Mouse (Mus musculus) liver, adult 2 months (tissue): Measurements from ENCODE around the gene Rassf2. TPM values are rescaled to one million over a fixed set of nuclear protein-coding genes. Genes with fewer than 3 reads are reported as not detected.

Experiments
- DNase-seq: peaks from one replicate; pipeline ENCODE4 v3.0.0-alpha.2; 2011; ENCODE audit warnings: low read depth, low spot score; ENCODE audit errors: extremely low read depth
- H3K27ac ChIP-seq: fragments of 200-500 bp; replicated peaks from 2 replicates; pipeline ENCODE4 v1.5.1; 2012; ENCODE audit warnings: low read depth, mild to moderate bottlenecking, control low read depth, inconsistent platforms, low read length; ENCODE audit not compliant: insufficient read depth
- H3K27me3 ChIP-seq: fragments of 200-500 bp; 2 replicates; pipeline ENCODE4 v1.6.1; 2012; ENCODE audit warnings: mild to moderate bottlenecking, moderate library complexity, low read length, inconsistent platforms; ENCODE audit not compliant: control insufficient read depth, insufficient read depth
- H3K36me3 ChIP-seq: fragments of 200-500 bp; 2 replicates; pipeline ENCODE4 v1.6.1; 2012; ENCODE audit warnings: low read length, inconsistent platforms; ENCODE audit not compliant: control insufficient read depth, insufficient read depth
- H3K4me1 ChIP-seq: fragments of 200-500 bp; 2 replicates; pipeline ENCODE4 v1.6.1; 2011; ENCODE audit warnings: low read length; ENCODE audit not compliant: control insufficient read depth, insufficient read depth
- H3K4me3 ChIP-seq: fragments of 200-500 bp; 2 replicates; pipeline ENCODE4 v1.5.1; 2011; ENCODE audit warnings: low read depth, mild to moderate bottlenecking, control low read depth, low read length, moderate library complexity; ENCODE audit not compliant: insufficient read depth
- H3K79me2 ChIP-seq: fragments of 200-500 bp; 2 replicates; pipeline ENCODE4 v1.6.1; 2012; ENCODE audit warnings: inconsistent platforms, mild to moderate bottlenecking, low read length, moderate library complexity; ENCODE audit not compliant: control insufficient read depth, insufficient read depth
- H3K9ac ChIP-seq: fragments of 200-500 bp; 2 replicates; pipeline ENCODE4 v1.6.1; 2012; ENCODE audit warnings: low read depth, mild to moderate bottlenecking, control low read depth, inconsistent platforms, low read length
- CTCF ChIP-seq: fragments of 200-500 bp; IDR thresholded peaks from 2 replicates; pipeline ENCODE4 v1.5.1; 2011; ENCODE audit warnings: low read depth, low read length, control low read depth
- POLR2A ChIP-seq: fragments of 200-500 bp; IDR thresholded peaks from 2 replicates; pipeline ENCODE4 v1.6.1; 2011; ENCODE audit warnings: low read length, control low read depth; ENCODE audit not compliant: insufficient read depth; ENCODE audit errors: extremely low read depth
- WGBS: fragments of 180-500 bp; shearing (Covaris S2); methylation state at CpG from one replicate; pipeline ENCODE4 v1.1.7; 2018; 5-methylcytosine and 5-hydroxymethylcytosine counted together
- polyA plus RNA-seq: library from polyadenylated mRNA; depleted of rRNA; stranded (reverse); fragments of >200 nt; gene quantifications from 2 replicates; pipeline ENCODE4 v1.2.3, GENCODE M21; 2012
- total RNA-seq: library from RNA; depleted of rRNA; stranded (reverse); fragments of >200 nt; gene quantifications from 2 replicates; pipeline ENCODE4 v1.2.3, GENCODE M21; 2014

The Rassf2 gene
- total and polyA plus RNA-seq, 2 experiments: 0.84 to 1.3 TPM

DNA sequence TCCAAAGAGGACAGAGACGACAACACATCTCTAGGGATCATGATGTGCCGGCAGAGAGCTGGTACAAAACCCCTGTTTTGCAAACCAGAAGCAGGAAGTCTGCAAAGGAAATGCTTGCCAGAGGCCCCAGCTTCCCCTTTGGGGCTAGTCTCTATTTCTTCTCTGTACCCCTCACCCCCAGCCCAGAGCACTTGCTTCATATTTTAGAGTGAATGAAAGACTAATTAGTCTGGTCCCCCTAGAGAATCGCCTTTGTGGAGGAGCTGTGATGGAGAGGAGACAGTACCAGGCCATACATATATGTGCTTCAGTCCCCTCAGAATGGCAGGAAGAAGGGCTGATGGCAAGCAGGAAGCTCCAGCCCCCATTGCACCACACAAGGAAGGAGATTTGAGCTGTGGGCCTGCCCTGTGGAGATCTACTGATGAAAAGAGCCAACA, 10.7 kb downstream of the Rassf2 start:
- Histone ChIP-seq H3K4me3 (no peak overlapping the region), H3K27me3 (no peaks in the 10 kb centered on the region), H3K9ac (no peak overlapping the region), H3K36me3 (no peaks in the 10 kb centered on the region), H3K79me2 (no peaks in the 10 kb centered on the region), H3K4me1 (no peaks in the 10 kb centered on the region), H3K27ac (peak overlapping the region; percentile 1; the same call in 1 of the 2 replicates)
- WGBS: 75% methylated on average over 3 of the region's 3 CpGs
- TF ChIP-seq CTCF (no peak), POLR2A (no peak)
- peak; percentile 35 for DNase-seq

DNA sequence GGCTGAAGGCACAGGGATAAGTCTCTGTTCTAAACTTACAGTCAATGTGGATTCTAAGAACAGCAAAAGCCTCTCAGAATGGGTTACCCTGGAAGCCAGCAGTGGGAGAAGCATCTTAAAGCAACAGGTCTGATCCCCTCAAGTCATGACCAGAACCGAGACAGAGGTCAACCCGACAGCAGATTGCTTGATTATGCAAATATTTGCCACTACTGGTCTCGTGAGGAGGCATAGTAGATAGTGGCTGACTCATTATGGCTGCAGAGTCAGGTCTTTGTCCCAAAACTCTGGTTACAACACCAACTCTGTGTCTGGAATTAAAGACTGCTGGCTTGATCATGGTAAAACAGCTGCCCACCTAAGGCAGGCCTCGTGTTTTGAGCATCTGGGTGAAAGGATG, 11.9 kb downstream of the Rassf2 start:
- Histone ChIP-seq H3K4me3 (no peak overlapping the region), H3K4me1 (no peaks in the 10 kb centered on the region), H3K9ac (no peak overlapping the region), H3K36me3 (no peaks in the 10 kb centered on the region), H3K79me2 (no peaks in the 10 kb centered on the region), H3K27me3 (no peaks in the 10 kb centered on the region), H3K27ac (no peak overlapping the region)
- no peak for TF ChIP-seq POLR2A
- DNase-seq: no peak
- 41% methylated on average over 4 of the region's 4 CpGs for WGBS

DNA sequence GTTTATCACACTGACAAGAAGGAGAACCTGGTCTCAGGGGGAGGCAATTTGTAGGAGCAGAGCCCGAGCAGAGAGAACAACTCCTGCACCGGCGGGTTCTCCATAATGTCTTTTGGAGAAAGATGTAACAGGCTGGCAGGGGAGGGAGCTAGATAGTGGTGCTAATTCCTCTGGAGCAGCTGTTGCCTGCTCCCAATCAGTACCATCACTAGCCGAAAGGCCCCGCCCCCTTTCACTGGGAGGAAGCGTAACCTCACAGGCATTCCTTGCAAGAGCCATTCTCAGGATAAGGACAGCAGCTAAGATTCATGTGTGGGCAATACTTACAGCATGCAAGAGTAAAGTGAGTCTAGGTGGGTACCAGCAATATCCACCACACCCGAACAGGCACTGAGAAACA, 12.4 kb downstream of the Rassf2 start:
- Histone ChIP-seq H3K4me1 (no peaks in the 10 kb centered on the region), H3K36me3 (no peaks in the 10 kb centered on the region), H3K4me3 (no peak overlapping the region), H3K79me2 (no peaks in the 10 kb centered on the region), H3K9ac (no peak overlapping the region), H3K27me3 (no peaks in the 10 kb centered on the region), H3K27ac (no peak overlapping the region)
- WGBS: 38% methylated on average over 7 of the region's 7 CpGs
- TF ChIP-seq CTCF: no peak
- no peak for TF ChIP-seq POLR2A
- DNase-seq: no peak

DNA sequence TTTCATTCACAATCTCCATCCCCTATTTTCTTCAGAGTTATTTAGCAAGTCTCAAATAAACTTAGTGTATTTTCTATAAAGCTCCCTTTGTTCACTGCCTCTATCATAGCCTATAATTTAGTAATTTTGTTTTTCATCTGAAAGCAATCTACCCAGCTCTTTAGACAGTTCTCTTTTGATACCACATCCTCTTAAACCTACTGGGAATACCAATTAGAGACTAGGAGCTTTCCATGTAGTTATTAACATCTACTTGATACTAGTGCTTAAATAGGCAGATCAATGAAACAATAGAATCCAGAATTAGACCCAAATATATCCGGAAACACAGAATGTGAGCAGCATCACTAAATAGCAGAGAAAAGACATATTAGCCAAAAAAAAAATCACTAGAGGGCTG, 14.0 kb downstream of the Rassf2 start:
- DNase-seq: no peak
- Histone ChIP-seq H3K79me2 (no peaks in the 10 kb centered on the region), H3K4me1 (no peaks in the 10 kb centered on the region), H3K27ac (no peak overlapping the region), H3K9ac (no peak overlapping the region), H3K36me3 (no peaks in the 10 kb centered on the region), H3K4me3 (no peak overlapping the region), H3K27me3 (no peaks in the 10 kb centered on the region)
- 87% methylated on average over 1 of the region's 1 CpGs for WGBS
- no peak for TF ChIP-seq POLR2A
- TF ChIP-seq CTCF: no peak

DNA sequence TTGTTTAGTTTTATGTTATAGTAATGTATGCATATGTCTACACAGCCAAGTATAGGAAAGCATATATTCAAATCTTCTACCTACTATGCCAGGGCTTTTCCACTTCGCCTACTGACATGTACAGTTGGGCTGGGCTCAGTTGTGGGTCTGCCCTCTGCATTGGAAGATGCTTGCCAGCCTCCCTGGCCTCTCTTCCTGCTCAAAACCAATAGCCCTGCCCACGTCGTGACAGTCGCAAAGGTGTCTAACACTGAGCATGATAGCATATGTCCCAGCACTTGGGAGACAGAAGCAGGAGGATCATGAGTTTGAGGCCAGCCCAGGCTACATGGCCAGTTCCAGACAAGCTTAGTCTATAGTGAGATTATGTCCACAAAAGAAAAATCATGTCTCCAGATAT, 16.9 kb downstream of the Rassf2 start:
- WGBS: 92% methylated on average over 4 of the region's 4 CpGs
- Histone ChIP-seq H3K4me1 (no peaks in the 10 kb centered on the region), H3K9ac (no peak overlapping the region), H3K27ac (no peak overlapping the region), H3K36me3 (no peaks in the 10 kb centered on the region), H3K27me3 (no peaks in the 10 kb centered on the region), H3K79me2 (no peaks in the 10 kb centered on the region), H3K4me3 (no peak overlapping the region)
- DNase-seq: no peak
- TF ChIP-seq POLR2A (no peak), CTCF (no peak)

DNA sequence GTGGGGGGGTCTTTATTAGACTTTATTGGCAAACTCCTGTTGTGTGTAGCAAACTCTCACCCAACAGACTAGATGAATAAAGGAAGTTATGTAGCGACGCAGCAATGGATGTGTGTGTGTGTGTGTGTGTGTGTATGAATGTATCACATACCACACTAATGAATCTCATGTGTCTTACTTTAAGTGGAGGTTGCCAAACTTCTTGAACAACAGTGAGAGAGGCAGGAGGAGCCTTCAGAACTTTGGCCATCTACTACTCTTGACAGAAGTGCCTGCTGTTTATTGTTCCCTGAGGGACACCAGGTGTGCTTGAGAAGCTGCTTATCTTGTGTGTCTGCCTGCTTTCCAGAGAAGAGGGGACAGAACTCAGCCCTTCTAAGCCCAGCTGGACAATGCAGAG, 19.3 kb downstream of the Rassf2 start:
- no peak for DNase-seq
- Histone ChIP-seq H3K4me1 (no peaks in the 10 kb centered on the region), H3K27me3 (no peaks in the 10 kb centered on the region), H3K9ac (no peak overlapping the region), H3K36me3 (no peaks in the 10 kb centered on the region), H3K27ac (no peak overlapping the region), H3K4me3 (no peak overlapping the region), H3K79me2 (no peaks in the 10 kb centered on the region)
- WGBS: 91% methylated on average over 2 of the region's 2 CpGs
- no peak for TF ChIP-seq POLR2A
- TF ChIP-seq CTCF: no peak
